ENCODE assay signal across 17 mouse cellular contexts in the genomic region with DNA sequence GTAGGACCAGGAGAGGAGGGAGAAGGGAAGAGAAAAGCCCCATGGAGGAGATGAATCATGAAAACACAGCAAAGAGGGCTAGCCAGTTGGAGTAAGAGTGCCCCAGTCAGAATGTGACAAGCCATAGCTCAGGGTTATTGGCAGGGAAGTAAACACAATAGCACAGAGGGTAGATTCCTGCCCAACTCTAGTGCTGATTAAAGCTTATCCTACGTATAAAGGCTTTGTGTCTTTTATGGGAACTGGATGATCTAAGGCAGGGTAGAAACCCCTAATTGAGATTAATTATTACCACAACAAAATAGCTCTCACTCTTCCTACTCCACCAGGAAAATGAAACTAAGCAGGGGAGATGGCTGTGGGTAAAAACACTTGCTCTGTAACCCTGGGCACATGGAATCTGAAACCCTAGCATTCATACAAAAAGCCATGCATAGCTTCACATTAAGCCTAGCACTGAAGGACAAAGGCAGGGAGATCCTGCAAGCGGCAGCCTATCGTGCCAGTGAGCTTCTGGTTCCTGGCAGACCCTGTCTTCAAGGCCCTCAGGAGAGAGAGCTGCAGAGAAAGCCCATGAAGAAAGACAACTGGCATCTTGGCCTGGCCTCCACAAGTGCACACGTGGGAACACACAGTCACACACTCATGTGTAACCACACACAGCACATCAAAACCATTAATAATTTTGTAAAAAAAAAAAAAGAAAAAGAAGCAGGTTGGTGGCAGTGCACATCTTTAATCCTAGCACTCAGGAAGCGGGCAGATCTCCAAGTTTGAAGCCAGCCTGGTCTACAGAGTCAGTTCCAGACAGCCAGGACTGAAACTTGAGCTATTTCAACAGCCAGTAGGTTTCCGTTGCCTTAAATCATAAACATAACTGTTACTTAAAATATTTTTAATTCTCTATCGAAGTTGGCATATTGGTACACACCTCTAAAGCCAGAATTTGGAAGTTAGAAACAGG. TPM values are rescaled to one million over a fixed set of nuclear protein-coding genes. Genes with fewer than 3 reads are reported as not detected.
DNase-seq lines count a peak whose midpoint lies in the region; ATAC-seq lines count a peak whose summit lies in the region.
"Had no signal": no experiment of that assay in that cellular context is flagged by ENCODE, and none has a peak within 500 bp of the region (broad histone marks: within the 10 kb centered on the region; RNA-seq: fewer than 3 reads in every experiment).

No protein-coding gene starts in this region.

- WGBS in kidney, embryonic 15.5 days, result 71% methylated on average over 7 of the region's 7 CpGs
- 34% methylated on average over 7 of the region's 7 CpGs for WGBS in embryonic facial prominence, embryonic 13.5 days
- 74% methylated on average over 7 of the region's 7 CpGs for WGBS in intestine, embryonic 15.5 days

- H3K4me2 ChIP-seq in kidney, embryonic 15.5 days, result no peak overlapping the region
- no peak overlapping the region for H3K4me2 ChIP-seq in embryonic facial prominence, embryonic 13.5 days
- H3K4me2 ChIP-seq in intestine, embryonic 15.5 days (replicated peaks), result no peak overlapping the region
- H3K4me2 ChIP-seq: limb, embryonic 15.5 days; midbrain, embryonic 12.5 days had no signal

- no peak for ATAC-seq in kidney, embryonic 15.5 days (replicated peaks; ENCODE audit: low FRiP score)
- ATAC-seq in embryonic facial prominence, embryonic 13.5 days (ENCODE audit: insufficient number of reproducible peaks, insufficient read depth, low FRiP score, low TSS enrichment, low read depth), result no peak
- peak; percentile 63; the same call in 1 of the 2 replicates for ATAC-seq in intestine, embryonic 15.5 days
- ATAC-seq: activated CD4-positive, CD25-positive, alpha-beta regulatory T cell, adult 4 months; hindbrain, embryonic 16.5 days had no signal

- H3K27me3 ChIP-seq in kidney, embryonic 15.5 days, result no peaks in the 10 kb centered on the region
- H3K27me3 ChIP-seq in embryonic facial prominence, embryonic 13.5 days, result no peaks in the 10 kb centered on the region
- H3K27me3 ChIP-seq in intestine, embryonic 15.5 days (replicated peaks), result no peaks in the 10 kb centered on the region
- H3K27me3 ChIP-seq: limb, embryonic 15.5 days; midbrain, embryonic 12.5 days had no signal

- peaks cover 92% of the 10 kb centered on the region for H3K36me3 ChIP-seq in kidney, embryonic 15.5 days
- peaks cover 80% of the 10 kb centered on the region for H3K36me3 ChIP-seq in embryonic facial prominence, embryonic 13.5 days
- H3K36me3 ChIP-seq in intestine, embryonic 15.5 days, result peaks cover 16% of the 10 kb centered on the region

- no peaks in the 10 kb centered on the region for H3K9me3 ChIP-seq in kidney, embryonic 15.5 days (replicated peaks)
- 0 out of 2 replicates have a peak, but pooled peaks cover 3% of the 10 kb centered on the region for H3K9me3 ChIP-seq in embryonic facial prominence, embryonic 13.5 days
- H3K9me3 ChIP-seq in intestine, embryonic 15.5 days, result no peaks in the 10 kb centered on the region
- H3K9me3 ChIP-seq: limb, embryonic 15.5 days; midbrain, embryonic 12.5 days had no signal

- intact Hi-C loops in heart, postnatal 14 days (cut with DNase I), result loop anchor here (10.0 kb wide), 1 partner anchor 165 kb away; a partner anchor contains a TSS

- no peak overlapping the region for H3K9ac ChIP-seq in kidney, embryonic 15.5 days
- H3K9ac ChIP-seq in embryonic facial prominence, embryonic 13.5 days, result no peak overlapping the region
- no peak overlapping the region for H3K9ac ChIP-seq in intestine, embryonic 15.5 days
- H3K9ac ChIP-seq: limb, embryonic 15.5 days; midbrain, embryonic 12.5 days had no signal

- H3K4me3 ChIP-seq in kidney, embryonic 15.5 days (replicated peaks), result no peak overlapping the region
- H3K4me3 ChIP-seq in embryonic facial prominence, embryonic 13.5 days, result no peak overlapping the region
- no peak overlapping the region for H3K4me3 ChIP-seq in intestine, embryonic 15.5 days (replicated peaks)
- H3K4me3 ChIP-seq: heart, adult 2 months; limb, embryonic 15.5 days; midbrain, embryonic 12.5 days; myocyte had no signal

- H3K27ac ChIP-seq in kidney, embryonic 15.5 days, result peak overlapping the region; percentile 15; the same call in 1 of the 2 replicates
- peak overlapping the region; percentile 40 for H3K27ac ChIP-seq in embryonic facial prominence, embryonic 13.5 days
- no peak overlapping the region for H3K27ac ChIP-seq in intestine, embryonic 15.5 days
- H3K27ac ChIP-seq: heart, adult 2 months; limb, embryonic 15.5 days; midbrain, embryonic 12.5 days had no signal

- peak; percentile 81 for DNase-seq in heart, adult 11 months
- DNase-seq in heart, postnatal 14 days, result no peak
- DNase-seq in kidney, adult 18-20 months, result no peak
- DNase-seq in thymus, postnatal 14 days, result no peak
- DNase-seq: cerebellum, adult 8-10 months; heart, adult 2 months; kidney, postnatal 36 days; lung, adult 2 months; lung, postnatal 4 days had no signal

- no peaks in the 10 kb centered on the region for H3K4me1 ChIP-seq in kidney, embryonic 15.5 days
- H3K4me1 ChIP-seq in embryonic facial prominence, embryonic 13.5 days, result peaks cover 12% of the 10 kb centered on the region
- H3K4me1 ChIP-seq in intestine, embryonic 15.5 days (replicated peaks), result no peaks in the 10 kb centered on the region
- H3K4me1 ChIP-seq: limb, embryonic 15.5 days; midbrain, embryonic 12.5 days had no signal

RNA-seq across cellular contexts. Expression of a gene that starts 9.1 kb away (rescaled TPM):
- 10 to 100 TPM; 17.4 to 20.7 TPM for total RNA-seq in heart, postnatal 14 days (2021)
- polyA plus RNA-seq in kidney, embryonic 15.5 days (2015; fragmentation: Nextera tagmentation; extraction: Ambion mirVana), result 5.8 and 7.0 TPM in 2 replicates
- 8.1 and 9.4 TPM in 2 replicates for polyA plus RNA-seq in embryonic facial prominence, embryonic 13.5 days (2015; fragmentation: Nextera tagmentation; extraction: Ambion mirVana)
- polyA plus RNA-seq in intestine, embryonic 15.5 days (2015; fragmentation: Nextera tagmentation; extraction: Ambion mirVana), result 5.5 and 6.9 TPM in 2 replicates

RNA-seq across cellular contexts. Expression of a gene that starts 35.4 kb away (rescaled TPM):
- total RNA-seq in heart, postnatal 14 days (2021), result 10 to 100 TPM; 17.6 to 18.0 TPM
- polyA plus RNA-seq in kidney, embryonic 15.5 days (2015; fragmentation: Nextera tagmentation; extraction: Ambion mirVana), result 39.7 and 40.5 TPM in 2 replicates
- 39.0 and 39.3 TPM in 2 replicates for polyA plus RNA-seq in embryonic facial prominence, embryonic 13.5 days (2015; fragmentation: Nextera tagmentation; extraction: Ambion mirVana)
- 33.7 and 38.5 TPM in 2 replicates for polyA plus RNA-seq in intestine, embryonic 15.5 days (2015; fragmentation: Nextera tagmentation; extraction: Ambion mirVana)
